Mouse (Mus musculus): Measurements from ENCODE around the gene Depdc5. TPM values are rescaled to one million over a fixed set of nuclear protein-coding genes. Genes with fewer than 3 reads are reported as not detected.
A peak's percentile ranks its signal among the peaks of the same experiment; 100 is the strongest.
"Not testable (repeated sequence)": the region's sequence is repeated elsewhere in the genome, so short reads cannot be mapped to it uniquely, and the experiment has no call there.

The Depdc5 gene
- polyA plus RNA-seq, 1 experiment from 2014 or later: 3.0 TPM

DNA sequence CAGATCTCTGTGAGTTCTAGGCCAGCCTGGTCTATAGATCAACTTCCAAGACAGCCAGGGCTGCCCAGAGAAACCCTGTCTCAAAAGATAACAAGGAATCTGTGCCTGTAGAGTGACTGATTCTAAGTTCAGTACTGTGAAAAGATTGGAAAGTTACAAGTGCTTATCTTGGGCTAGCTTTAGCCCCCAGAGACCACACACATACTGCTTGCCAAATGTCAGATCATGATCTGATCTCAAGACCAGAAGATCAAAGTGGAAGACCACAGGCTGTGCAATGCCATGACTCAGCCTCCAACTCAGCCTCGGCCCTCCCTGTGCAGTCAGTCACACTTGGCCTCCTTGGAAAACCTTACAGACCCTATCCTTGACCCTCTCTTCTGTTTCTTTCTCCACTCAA lies 29.0 kb upstream of the Depdc5 start:
- DNase-seq: no peak
- Histone ChIP-seq H3K9me3 (ENCODE audit: low read length) (no peaks in the 10 kb centered on the region), H3K36me3 (replicated peaks; ENCODE audit: insufficient read depth, low read length) (peaks cover 68% of the 10 kb centered on the region)

GRCm38 (mm10) chr5:32836976-32837375 lies 26.5 kb upstream of the Depdc5 start:
- DNase-seq: no peak
- 85% methylated on average over 5 of the region's 5 CpGs for WGBS (ENCODE audit: insufficient replicate concordance)

More for the DNA sequence above, 29.0 kb upstream of the Depdc5 start:
- no peak overlapping the region for H3K27ac ChIP-seq (ENCODE audit: low read depth)
- no peak overlapping the region for H3K4me2 ChIP-seq (ENCODE audit: low read depth, low read length)
- H3K27me3 ChIP-seq (ENCODE audit: insufficient read depth, low read length): no peaks in the 10 kb centered on the region
- TF ChIP-seq EP300 (IDR thresholded peaks at IDR 0.05; ENCODE audit: low read depth) (no peak), CTCF (IDR thresholded peaks at IDR 0.05; ENCODE audit: low read depth) (no peak)
- no peaks in the 10 kb centered on the region for H3K4me1 ChIP-seq (ENCODE audit: insufficient read depth)
- 80% methylated on average over 1 of the region's 1 CpGs for WGBS (ENCODE audit: insufficient replicate concordance)
- no peak overlapping the region for H3K9ac ChIP-seq (replicated peaks)
- no peak for ATAC-seq
- no peak overlapping the region for H3K4me3 ChIP-seq (ENCODE audit: low read depth, low read length)

DNA sequence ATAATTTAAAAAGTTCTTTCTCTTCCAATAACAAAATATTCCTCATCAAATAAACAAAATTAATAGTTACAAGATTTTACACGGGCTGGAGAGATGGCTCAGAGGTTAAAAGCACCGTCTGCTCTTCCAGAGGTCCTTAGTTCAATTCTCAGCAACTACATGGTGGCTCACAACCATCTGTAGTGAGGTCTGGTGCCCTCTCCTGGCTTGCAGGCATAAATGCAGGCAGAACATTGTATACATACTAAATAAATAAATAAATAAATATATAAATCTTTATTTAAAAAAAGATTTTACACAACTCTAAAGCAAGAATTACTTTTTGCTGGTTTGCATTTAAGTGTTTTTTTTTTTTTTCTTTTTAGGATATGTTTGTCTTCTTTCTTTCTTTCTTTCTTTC lies 23.5 kb upstream of the Depdc5 start:
- 91% methylated on average over 2 of the region's 2 CpGs for WGBS (ENCODE audit: insufficient replicate concordance)
- ATAC-seq (no peak), DNase-seq (no peak)
- no peak overlapping the region for H3K9ac ChIP-seq (replicated peaks)
- H3K36me3 ChIP-seq (replicated peaks; ENCODE audit: insufficient read depth, low read length): peaks cover 66% of the 10 kb centered on the region
- no peak overlapping the region for H3K4me3 ChIP-seq (ENCODE audit: low read depth, low read length)
- no peaks in the 10 kb centered on the region for H3K4me1 ChIP-seq (ENCODE audit: insufficient read depth)
- no peak overlapping the region for H3K27ac ChIP-seq (ENCODE audit: low read depth)
- peak; percentile 46 for TF ChIP-seq CTCF (IDR thresholded peaks at IDR 0.05; ENCODE audit: low read depth)
- TF ChIP-seq EP300 (IDR thresholded peaks at IDR 0.05; ENCODE audit: low read depth): no peak
- H3K9me3 ChIP-seq (ENCODE audit: low read length): no peaks in the 10 kb centered on the region
- H3K4me2 ChIP-seq (ENCODE audit: low read depth, low read length): no peak overlapping the region
- H3K27me3 ChIP-seq (ENCODE audit: insufficient read depth, low read length): no peaks in the 10 kb centered on the region

More at GRCm38 (mm10) chr5:32836976-32837375, 26.5 kb upstream of the Depdc5 start:
- no peak for ATAC-seq
- Histone ChIP-seq H3K4me3 (ENCODE audit: low read depth, low read length) (no peak overlapping the region), H3K4me1 (ENCODE audit: insufficient read depth) (no peaks in the 10 kb centered on the region), H3K9ac (replicated peaks) (no peak overlapping the region), H3K9me3 (ENCODE audit: low read length) (no peaks in the 10 kb centered on the region), H3K4me2 (ENCODE audit: low read depth, low read length) (no peak overlapping the region), H3K27ac (ENCODE audit: low read depth) (no peak overlapping the region), H3K27me3 (ENCODE audit: insufficient read depth, low read length) (no peaks in the 10 kb centered on the region), H3K36me3 (replicated peaks; ENCODE audit: insufficient read depth, low read length) (peaks cover 71% of the 10 kb centered on the region)
- TF ChIP-seq CTCF (IDR thresholded peaks at IDR 0.05; ENCODE audit: low read depth) (no peak), EP300 (IDR thresholded peaks at IDR 0.05; ENCODE audit: low read depth) (no peak)

- Histone ChIP-seq H3K27me3 (ENCODE audit: insufficient read depth, low read length) (no peaks in the 10 kb centered on the region), H3K9me3 (ENCODE audit: low read length) (no peaks in the 10 kb centered on the region), H3K36me3 (replicated peaks; ENCODE audit: insufficient read depth, low read length) (peaks cover 7% of the 10 kb centered on the region; the same call in 1 of the 2 replicates), H3K27ac (ENCODE audit: low read depth) (no peak overlapping the region), H3K4me2 (ENCODE audit: low read depth, low read length) (no peak overlapping the region), H3K9ac (replicated peaks) (no peak overlapping the region), H3K4me1 (ENCODE audit: insufficient read depth) (peaks cover 24% of the 10 kb centered on the region), H3K4me3 (ENCODE audit: low read depth, low read length) (no peak overlapping the region)
- TF ChIP-seq CTCF (IDR thresholded peaks at IDR 0.05; ENCODE audit: low read depth) (no peak), EP300 (IDR thresholded peaks at IDR 0.05; ENCODE audit: low read depth) (peak; percentile 91)
- DNase-seq: no peak
- WGBS (ENCODE audit: insufficient replicate concordance): 54% methylated on average over 3 of the region's 3 CpGs
- no peak for ATAC-seq
These were observed 14.3 kb upstream of the Depdc5 start for GRCm38 (mm10) chr5:32849178-32849577.

DNA sequence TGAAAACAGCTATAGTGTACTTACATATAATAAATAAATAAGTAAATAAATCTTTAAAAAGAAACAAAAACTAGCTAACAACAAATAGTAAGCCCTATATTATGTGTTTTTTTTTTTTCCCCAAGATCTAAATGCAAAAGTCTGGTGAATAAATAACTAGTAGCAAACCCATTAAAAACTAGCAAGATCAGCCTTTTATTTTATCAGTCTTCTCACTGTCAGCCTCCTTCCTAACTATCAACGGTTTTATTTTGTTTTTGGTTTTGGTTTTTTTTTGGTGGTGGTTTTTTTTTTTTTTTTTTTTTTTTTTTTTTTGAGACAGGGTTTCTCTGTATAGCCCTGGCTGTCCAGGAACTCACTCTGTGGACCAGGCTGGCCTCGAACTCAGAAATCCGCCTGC lies 13.9 kb upstream of the Depdc5 start:
- WGBS (ENCODE audit: insufficient replicate concordance): 84% methylated on average over 3 of the region's 3 CpGs
- H3K9ac ChIP-seq (replicated peaks); DNase-seq; H3K9me3 ChIP-seq (ENCODE audit: low read length); H3K27me3 ChIP-seq (ENCODE audit: insufficient read depth, low read length); H3K27ac ChIP-seq (ENCODE audit: low read depth); ATAC-seq; H3K4me3 ChIP-seq (ENCODE audit: low read depth, low read length); H3K4me2 ChIP-seq (ENCODE audit: low read depth, low read length); H3K36me3 ChIP-seq (replicated peaks; ENCODE audit: insufficient read depth, low read length): not testable (repeated sequence)
- H3K4me1 ChIP-seq (ENCODE audit: insufficient read depth): peaks cover 27% of the 10 kb centered on the region

GRCm38 (mm10) chr5:32852026-32852425 lies 11.5 kb upstream of the Depdc5 start:
- Histone ChIP-seq H3K4me2 (ENCODE audit: low read depth, low read length) (peak overlapping the region; percentile 86), H3K4me1 (ENCODE audit: insufficient read depth) (peaks cover 30% of the 10 kb centered on the region), H3K4me3 (ENCODE audit: low read depth, low read length) (peak overlapping the region; percentile 90), H3K27ac (ENCODE audit: low read depth) (peak overlapping the region; percentile 49), H3K36me3 (replicated peaks; ENCODE audit: insufficient read depth, low read length) (0 out of 2 replicates have a peak, but pooled peaks cover 4% of the 10 kb centered on the region), H3K9me3 (ENCODE audit: low read length) (no peaks in the 10 kb centered on the region), H3K27me3 (ENCODE audit: insufficient read depth, low read length) (no peaks in the 10 kb centered on the region), H3K9ac (replicated peaks) (peak overlapping the region; percentile 99)
- DNase-seq (no peak), ATAC-seq (no peak)
- 28% methylated on average over 6 of the region's 6 CpGs for WGBS (ENCODE audit: insufficient replicate concordance)
- no peak for TF ChIP-seq EP300 (IDR thresholded peaks at IDR 0.05; ENCODE audit: low read depth)
- TF ChIP-seq CTCF (IDR thresholded peaks at IDR 0.05; ENCODE audit: low read depth): no peak
